Mouse (Mus musculus) bone marrow macrophage, adult 2 months (primary cell): ENCODE measurements around the gene Kdelc1. TPM values are rescaled to one million over a fixed set of nuclear protein-coding genes. Genes with fewer than 3 reads are reported as not detected.

ENCODE experiments used
- H3K27ac ChIP-seq: 2 replicates; pipeline ENCODE4 v1.5.1; 2012; ENCODE audit warnings: low read depth, low read length; ENCODE audit not compliant: insufficient read depth
- H3K4me1 ChIP-seq: 2 replicates; pipeline ENCODE4 v1.6.1; 2012; ENCODE audit warnings: low read length; ENCODE audit not compliant: control insufficient read depth, insufficient read depth
- H3K4me3 ChIP-seq: 2 replicates; pipeline ENCODE4 v1.5.1; 2012; ENCODE audit warnings: mild to moderate bottlenecking, low read length, moderate library complexity; ENCODE audit not compliant: insufficient read depth
- CTCF ChIP-seq: IDR thresholded peaks from 2 replicates; pipeline ENCODE4 v1.5.1; 2012; ENCODE audit warnings: low read depth, mild to moderate bottlenecking, low read length, moderate library complexity
- POLR2A ChIP-seq: IDR thresholded peaks from 2 replicates; pipeline ENCODE4 v1.6.1; 2012; ENCODE audit warnings: mild to moderate bottlenecking, low read depth, low read length, borderline replicate concordance
- polyA plus RNA-seq: library from polyadenylated mRNA; stranded (reverse); fragments of >200 nt; gene quantifications from 2 replicates; pipeline ENCODE4 v1.2.4, GENCODE M21; 2012; ENCODE audit not compliant: missing spikeins, insufficient read depth, insufficient read length

The Kdelc1 gene
- polyA plus RNA-seq, 1 experiment, result 15.3 TPM

GRCm38 (mm10) chr1:44140232-44140631 is 21.6 kb upstream of the Kdelc1 start:
- no peak overlapping the region for H3K27ac ChIP-seq
- no peak for TF ChIP-seq CTCF
- no peak for TF ChIP-seq POLR2A
- no peaks in the 10 kb centered on the region for H3K4me1 ChIP-seq

DNA sequence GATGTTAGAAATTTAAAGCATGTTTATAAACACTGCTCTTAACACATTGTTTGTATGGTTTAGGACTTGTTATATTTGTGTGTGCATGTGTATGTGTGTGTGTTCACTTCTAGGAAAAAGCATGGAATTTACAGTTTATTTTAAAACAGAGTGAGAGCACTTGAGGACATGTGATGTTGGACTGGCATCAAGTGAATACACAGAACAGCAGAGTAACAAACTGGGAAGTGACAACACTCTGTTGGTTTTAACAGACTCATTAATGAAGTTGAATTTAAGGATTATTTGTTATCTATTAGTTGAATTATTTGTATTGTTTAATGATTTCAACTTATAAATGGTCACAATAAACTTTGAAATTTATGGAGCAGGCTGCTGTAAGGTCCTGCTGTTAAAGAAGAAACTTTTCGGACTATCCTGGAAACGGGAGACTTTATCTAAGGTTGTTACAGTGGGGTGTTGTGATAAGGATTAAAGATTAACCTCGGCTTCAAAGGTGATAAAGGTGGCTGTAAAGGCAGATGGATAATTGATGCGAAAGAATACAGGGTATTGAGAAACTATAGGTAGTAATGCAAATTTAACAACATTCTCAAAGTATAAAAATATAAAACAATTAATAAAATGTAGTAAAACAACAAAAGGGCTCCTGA is 11.4 kb upstream of the Kdelc1 start:
- Histone ChIP-seq H3K4me3 (no peak overlapping the region), H3K4me1 (no peaks in the 10 kb centered on the region), H3K27ac (no peak overlapping the region)
- TF ChIP-seq POLR2A, result no peak
- no peak for TF ChIP-seq CTCF

More at GRCm38 (mm10) chr1:44140232-44140631, 21.6 kb upstream of the Kdelc1 start:
- H3K4me3 ChIP-seq, result no peak overlapping the region

DNA sequence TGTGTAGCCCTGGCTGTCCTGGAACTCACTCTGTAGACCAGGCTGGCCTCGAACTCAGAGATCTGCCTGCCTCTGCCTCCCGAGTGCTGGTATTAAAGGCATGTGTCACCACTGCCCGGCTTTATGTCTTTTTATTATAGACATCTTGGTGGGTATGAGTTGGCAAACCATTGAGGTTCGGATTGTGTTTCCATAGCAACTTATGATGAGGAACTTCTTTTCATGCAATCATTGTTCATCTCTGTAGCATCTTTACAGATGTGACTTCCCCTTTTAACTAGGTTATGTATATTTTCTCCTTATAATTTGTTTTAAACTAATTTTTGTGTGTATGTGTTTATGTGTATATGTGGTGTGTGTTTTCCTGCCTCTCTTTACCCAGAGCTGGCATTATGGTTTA is 7.0 kb upstream of the Kdelc1 start:
- no peak for TF ChIP-seq POLR2A
- TF ChIP-seq CTCF, result no peak
- H3K4me3 ChIP-seq, result no peak overlapping the region
- H3K27ac ChIP-seq, result no peak overlapping the region
- peaks cover 7% of the 10 kb centered on the region for H3K4me1 ChIP-seq

DNA sequence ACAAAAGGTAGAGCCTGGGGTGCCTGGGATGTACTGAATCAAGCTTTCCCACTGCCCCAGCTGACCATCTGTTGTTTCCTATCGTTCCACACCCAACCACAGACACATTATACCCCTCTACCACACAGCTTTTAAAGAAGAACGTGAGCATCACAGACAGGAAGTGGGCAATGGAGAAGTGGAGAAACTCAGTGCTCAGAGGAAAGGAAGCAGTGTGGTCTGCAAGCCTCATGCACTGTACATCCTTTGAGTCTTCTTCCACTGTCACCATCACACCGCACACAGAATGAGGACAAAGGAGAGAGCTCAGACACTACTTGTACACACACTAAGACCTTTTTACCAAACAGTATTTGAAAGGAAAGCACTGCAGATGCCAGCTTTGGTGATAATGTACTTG is 3.6 kb upstream of the Kdelc1 start:
- TF ChIP-seq CTCF (no peak), POLR2A (no peak)
- H3K27ac ChIP-seq, result no peak overlapping the region

DNA sequence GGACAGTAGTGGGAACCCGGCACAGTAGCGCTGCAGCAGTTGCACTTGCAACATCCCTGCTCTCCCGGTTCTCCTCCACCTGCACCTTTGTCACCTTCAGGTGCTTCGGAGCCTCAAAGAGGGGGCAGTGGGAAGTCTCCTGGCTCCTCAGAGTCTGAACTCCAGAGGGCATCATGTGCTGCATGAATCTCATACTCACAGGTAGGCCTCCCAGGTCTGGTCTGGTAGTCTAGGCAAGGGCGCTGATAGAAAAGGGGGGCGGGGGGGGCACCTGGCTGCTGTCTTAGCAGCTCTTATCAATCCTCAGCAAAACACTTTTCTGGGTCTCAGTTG is 1.4 kb upstream of the Kdelc1 start:
- H3K27ac ChIP-seq, result peak overlapping the region; percentile 27; the same call in 1 of the 2 replicates
- H3K4me3 ChIP-seq, result peak overlapping the region; percentile 70
- TF ChIP-seq POLR2A (no peak), CTCF (no peak; the same call in 1 of the 2 replicates)
- H3K4me1 ChIP-seq, result peaks cover 9% of the 10 kb centered on the region

More for the DNA sequence above, 3.6 kb upstream of the Kdelc1 start:
- Histone ChIP-seq H3K4me1 (peaks cover 9% of the 10 kb centered on the region), H3K4me3 (no peak overlapping the region)

GRCm38 (mm10) chr1:44119201-44120073 is 829 bp upstream of the Kdelc1 start:
- Histone ChIP-seq H3K27ac (peak overlapping the region; percentile 80), H3K4me3 (peak overlapping the region; percentile 70), H3K4me1 (peaks cover 9% of the 10 kb centered on the region)
- TF ChIP-seq CTCF (no peak), POLR2A (no peak)

DNA sequence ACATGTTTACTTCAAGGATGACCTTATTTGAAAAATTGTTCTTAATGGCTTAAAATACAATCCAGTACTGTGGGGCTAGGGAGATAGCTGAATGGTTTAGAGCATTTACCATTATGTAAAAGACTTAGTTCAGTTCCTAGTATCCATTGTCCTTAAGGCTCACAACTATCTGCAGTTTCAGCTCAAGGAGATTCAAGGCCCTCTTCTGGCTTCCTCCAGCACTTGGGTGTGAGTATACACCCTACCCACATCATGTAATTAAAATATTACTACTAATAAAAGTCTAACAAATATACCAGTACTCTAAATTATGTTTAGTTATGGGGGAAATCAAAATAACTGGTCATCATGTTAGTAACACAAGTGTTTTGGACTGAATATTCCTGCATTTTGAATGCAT is 1.0 kb downstream of the Kdelc1 start:
- TF ChIP-seq POLR2A (no peak), CTCF (no peak)
- peaks cover 8% of the 10 kb centered on the region for H3K4me1 ChIP-seq
- H3K4me3 ChIP-seq, result peak overlapping the region; percentile 30; the same call in 1 of the 2 replicates
- H3K27ac ChIP-seq, result no peak overlapping the region

DNA sequence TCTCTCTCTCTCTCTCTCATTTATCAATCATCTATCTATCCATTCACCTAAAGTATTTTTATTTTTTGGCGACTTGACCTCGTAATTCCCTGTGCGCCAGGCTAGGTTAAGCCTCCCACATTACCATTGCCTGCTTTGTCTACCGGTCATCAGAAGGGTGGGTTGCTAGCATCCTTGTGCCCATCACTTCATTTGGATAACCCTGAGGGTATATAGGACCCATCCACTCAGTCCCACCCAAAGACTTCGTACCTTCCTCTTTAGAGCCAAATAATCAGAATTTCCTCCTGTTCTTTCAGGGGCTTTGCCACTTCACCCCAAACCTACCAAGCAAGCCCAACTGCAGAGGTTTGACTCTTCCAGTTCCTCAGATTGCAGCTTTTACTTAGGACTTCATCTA is 15.7 kb downstream of the Kdelc1 start:
- Histone ChIP-seq H3K4me3 (peak overlapping the region; percentile 67; the same call in 1 of the 2 replicates), H3K27ac (no peak overlapping the region), H3K4me1 (peaks cover 7% of the 10 kb centered on the region)
- TF ChIP-seq POLR2A, result no peak
- TF ChIP-seq CTCF, result no peak

- Histone ChIP-seq H3K4me3 (peak within 1 kb of the TSS; percentile 96), H3K27ac (peak within 1 kb of the TSS; percentile 58), H3K4me1 (peaks cover 7% of the 10 kb centered on the region)
- no peak for TF ChIP-seq POLR2A
- TF ChIP-seq CTCF, result no peak
Measured at GRCm38 (mm10) chr1:44102259-44102717, 16.3 kb downstream of the Kdelc1 start, which contains the start of gene Tex30. Gene Tex30, minus strand, starts transcription at chr1:44102441.

GRCm38 (mm10) chr1:44101448-44102225 is 17.0 kb downstream of the Kdelc1 start:
- no peak for TF ChIP-seq POLR2A
- no peak for TF ChIP-seq CTCF
- Histone ChIP-seq H3K4me1 (peaks cover 7% of the 10 kb centered on the region), H3K27ac (peak overlapping the region; percentile 58), H3K4me3 (peak overlapping the region; percentile 96)
